Mouse (Mus musculus): ENCODE measurements around the gene Aprt.

Aprt gene

DNA sequence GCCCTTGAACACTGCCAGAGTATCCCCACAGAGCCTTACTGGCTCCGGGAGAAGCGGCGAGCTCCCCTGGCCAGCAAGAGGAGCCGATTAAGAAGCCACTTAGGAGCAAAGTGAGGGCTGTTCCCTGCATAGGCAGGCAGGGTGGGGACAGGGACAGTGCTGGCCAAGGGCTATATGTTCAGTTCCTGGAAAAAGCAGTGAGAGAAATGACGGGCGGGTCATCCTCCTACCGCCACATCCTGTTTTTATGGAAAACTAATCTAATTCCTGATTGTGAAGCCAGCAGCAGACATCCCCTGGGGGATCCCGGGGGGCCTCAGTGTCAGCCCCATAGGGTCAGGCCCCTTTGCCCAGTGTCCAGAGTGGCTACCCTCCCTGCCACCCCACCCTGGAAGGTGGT lies 45.4 kb downstream of the Aprt start:
- DNase-seq (ENCODE audit: low spot score) = no peak

DNA sequence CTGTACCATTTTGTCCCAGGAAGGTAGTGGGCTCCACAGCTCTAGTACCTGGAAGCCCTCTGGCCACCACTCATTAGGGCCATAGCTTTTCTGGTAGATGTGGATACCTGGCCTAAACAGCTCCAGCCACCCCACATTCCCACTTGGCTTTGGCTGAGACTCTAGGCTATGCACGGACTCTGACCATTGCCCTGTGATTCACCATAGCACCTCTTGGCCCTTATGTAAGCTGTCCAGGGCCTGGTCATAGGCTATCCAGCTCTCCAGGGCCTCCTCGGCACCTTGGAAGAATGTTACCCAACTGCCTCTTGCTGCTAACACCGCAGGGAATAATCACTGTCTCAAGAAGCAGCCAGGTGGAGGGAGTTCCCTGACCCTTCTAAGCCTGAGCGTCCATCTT lies 47.5 kb downstream of the Aprt start:
- no peak for DNase-seq (ENCODE audit: low spot score)

DNA sequence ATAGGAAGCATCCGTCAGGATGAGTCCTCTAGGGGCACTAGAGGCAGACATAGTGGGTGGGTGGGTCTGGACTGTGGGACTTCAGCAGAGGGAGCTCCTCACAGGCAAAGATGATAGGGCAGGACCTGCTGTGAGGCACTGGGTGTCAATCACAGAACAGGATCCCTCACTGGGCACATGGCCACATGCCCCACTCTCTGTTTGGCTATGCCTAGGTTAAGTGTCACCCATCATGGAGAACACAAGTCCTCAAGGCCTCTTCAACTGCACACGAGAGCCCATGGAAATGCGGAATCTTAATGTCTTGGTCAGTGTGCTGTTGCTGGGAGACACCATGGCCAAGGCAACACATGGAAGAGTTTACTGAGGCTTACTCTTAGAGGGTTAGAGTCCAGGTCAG lies 48.8 kb downstream of the Aprt start:
- DNase-seq (ENCODE audit: low spot score) = no peak

DNA sequence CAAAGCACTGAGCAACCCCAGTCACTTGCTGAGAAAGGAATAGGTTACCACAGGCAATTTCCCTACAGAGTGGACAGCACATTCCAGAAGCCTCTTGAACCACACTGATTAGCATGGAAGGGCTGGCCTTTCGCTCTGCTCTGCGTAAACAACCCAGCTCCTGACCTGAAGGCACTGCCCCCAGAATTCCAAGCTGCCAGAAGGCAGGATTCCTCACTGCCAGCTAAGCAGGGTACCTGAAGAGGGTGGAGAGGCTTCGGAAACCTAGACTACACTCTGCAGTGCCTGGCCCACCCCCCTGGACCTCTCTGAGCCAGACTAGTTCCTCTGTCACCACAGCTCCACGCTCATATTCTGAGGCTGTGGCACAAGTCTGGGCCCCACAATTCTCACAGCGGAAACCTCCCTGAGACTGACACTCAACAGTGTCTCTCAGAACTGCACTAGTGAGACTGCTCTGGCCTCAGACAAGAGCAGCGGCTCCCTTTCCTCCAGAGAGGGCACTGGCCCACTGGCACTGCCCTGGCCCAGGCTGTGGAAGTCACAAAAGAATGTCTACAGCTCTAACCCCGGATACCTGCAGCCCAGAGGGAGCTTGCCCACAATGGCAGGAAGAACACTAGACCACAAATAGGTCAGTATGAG lies 50.1 kb downstream of the Aprt start:
- DNase-seq (ENCODE audit: low spot score) = no peak

DNA sequence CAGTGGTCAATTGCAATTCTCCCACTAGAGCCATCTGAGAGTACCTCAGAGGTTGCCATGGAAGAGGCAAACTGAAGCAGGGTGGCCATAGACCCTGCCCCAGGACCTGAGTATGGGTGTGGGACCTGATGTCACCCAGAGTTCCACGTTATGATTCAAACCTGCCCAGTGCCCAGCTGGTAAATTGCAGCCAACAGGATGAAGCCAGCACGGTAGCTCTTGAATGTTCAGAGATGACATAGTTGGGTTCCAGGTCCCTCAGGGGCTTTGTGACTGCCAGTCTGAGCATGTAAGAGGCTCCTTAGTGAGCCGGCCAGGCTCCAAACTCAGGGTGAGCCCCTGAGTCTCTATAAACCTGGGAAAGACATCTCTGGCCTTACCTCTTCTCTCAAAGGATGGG lies 50.6 kb downstream of the Aprt start:
- no peak for DNase-seq (ENCODE audit: low spot score)

DNA sequence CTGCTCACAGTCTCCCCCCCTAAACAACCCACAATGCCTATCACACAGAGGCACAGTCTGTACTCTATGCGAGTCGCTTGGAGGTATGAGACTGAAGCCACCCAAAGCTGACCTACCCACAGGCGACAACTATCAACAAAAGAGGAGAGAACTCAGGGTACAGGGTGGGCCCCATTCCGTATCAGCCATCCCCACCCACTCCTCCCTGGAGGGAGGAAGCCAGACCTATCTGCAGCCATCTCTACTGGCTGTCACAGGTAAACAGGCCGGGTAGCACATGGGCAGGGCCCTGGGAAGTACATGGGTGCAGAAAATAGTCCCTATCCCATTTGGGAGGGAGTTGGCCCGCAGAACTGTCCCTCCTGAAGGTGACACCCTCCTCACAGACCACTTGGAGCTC lies 51.7 kb downstream of the Aprt start:
- no peak for DNase-seq (ENCODE audit: low spot score)
